In genomic region chr2:33616411-33616843, GRCm38 (mm10) we compare ENCODE assay signal across 9 mouse cellular contexts. TPM values are rescaled to one million over a fixed set of nuclear protein-coding genes. Genes with fewer than 3 reads are reported as not detected.
DNase-seq lines count a peak whose midpoint lies in the region; ATAC-seq and TF ChIP-seq lines count a peak whose summit lies in the region.
"Had no signal": no experiment of that assay in that cellular context is flagged by ENCODE, and none has a peak within 500 bp of the region (broad histone marks: within the 10 kb centered on the region; RNA-seq: fewer than 3 reads in every experiment).

No protein-coding gene starts in this region.

- peak; percentile 44 for DNase-seq in lung, embryonic 14.5 days
- DNase-seq in lung, postnatal 25 days (ENCODE audit: low spot score): no peak
- DNase-seq in embryonic facial prominence, embryonic 10.5 days (ENCODE audit: low spot score): peak; percentile 51
- no peak for DNase-seq in intestine, embryonic 14.5 days (ENCODE audit: low spot score)
- DNase-seq in left cerebral cortex, postnatal 25 days (ENCODE audit: low spot score in 2 of 2): peak; percentile 64
- no peak for DNase-seq in natural killer cell, adult 2 months (ENCODE audit: low spot score in 2 of 2)
- DNase-seq in urinary bladder, postnatal 10 days (ENCODE audit: low spot score): no peak

- H3K27me3 ChIP-seq in lung, embryonic 14.5 days (ENCODE audit: insufficient read depth, low read length): peaks cover 74% of the 10 kb centered on the region
- peaks cover 100% of the 10 kb centered on the region for H3K27me3 ChIP-seq in embryonic facial prominence, embryonic 10.5 days (replicated peaks; ENCODE audit: low read depth, poor library complexity, severe bottlenecking)
- H3K27me3 ChIP-seq in intestine, embryonic 14.5 days (replicated peaks; ENCODE audit: control insufficient read depth, insufficient read depth, low read length): peaks cover 67% of the 10 kb centered on the region
- peaks cover 5% of the 10 kb centered on the region; the same call in 1 of the 2 replicates for H3K27me3 ChIP-seq in neural tube, embryonic 14.5 days (ENCODE audit: control insufficient read depth, insufficient read depth, low read length)

- no peaks in the 10 kb centered on the region for H3K36me3 ChIP-seq in lung, embryonic 14.5 days (ENCODE audit: insufficient read depth)
- H3K36me3 ChIP-seq in embryonic facial prominence, embryonic 10.5 days (replicated peaks): no peaks in the 10 kb centered on the region
- H3K36me3 ChIP-seq in intestine, embryonic 14.5 days (ENCODE audit: control insufficient read depth, insufficient read depth, low read length): no peaks in the 10 kb centered on the region
- no peaks in the 10 kb centered on the region for H3K36me3 ChIP-seq in neural tube, embryonic 14.5 days (ENCODE audit: control insufficient read depth, insufficient read depth, low read length)

- intact Hi-C loops in left cerebral cortex, postnatal 25 days (cut with DNase I): no loop called here

- no peaks in the 10 kb centered on the region for H3K4me1 ChIP-seq in lung, embryonic 14.5 days (ENCODE audit: insufficient read depth)
- peaks cover 79% of the 10 kb centered on the region for H3K4me1 ChIP-seq in embryonic facial prominence, embryonic 10.5 days
- no peaks in the 10 kb centered on the region for H3K4me1 ChIP-seq in intestine, embryonic 14.5 days (replicated peaks; ENCODE audit: control insufficient read depth, insufficient read depth, low read length)
- H3K4me1 ChIP-seq in neural tube, embryonic 14.5 days (ENCODE audit: control insufficient read depth, insufficient read depth, low read length): peaks cover 35% of the 10 kb centered on the region

- 1% methylated on average over 28 of the region's 30 CpGs for WGBS in lung, embryonic 14.5 days
- 1% methylated on average over 30 of the region's 30 CpGs for WGBS in embryonic facial prominence, embryonic 10.5 days
- WGBS in intestine, embryonic 14.5 days: under 1% methylated on average over 30 of the region's 30 CpGs
- WGBS in neural tube, embryonic 14.5 days: 0% methylated on average over 30 of the region's 30 CpGs

- no peak overlapping the region for H3K27ac ChIP-seq in lung, embryonic 14.5 days (ENCODE audit: low read depth)
- H3K27ac ChIP-seq in embryonic facial prominence, embryonic 10.5 days (replicated peaks): no peak overlapping the region
- no peak overlapping the region for H3K27ac ChIP-seq in intestine, embryonic 14.5 days (ENCODE audit: low read depth)
- peak overlapping the region; percentile 94 for H3K27ac ChIP-seq in neural tube, embryonic 14.5 days (ENCODE audit: low read depth, low read length)

- TF ChIP-seq CTCF in lung, embryonic 14.5 days (IDR thresholded peaks at IDR 0.05; ENCODE audit: low read depth): no peak

- peak overlapping the region; percentile 33 for H3K4me3 ChIP-seq in lung, embryonic 14.5 days (ENCODE audit: low read depth, low read length)
- peak overlapping the region; percentile 55 for H3K4me3 ChIP-seq in embryonic facial prominence, embryonic 10.5 days
- peak overlapping the region; percentile 35 for H3K4me3 ChIP-seq in intestine, embryonic 14.5 days (ENCODE audit: low read depth, low read length)
- H3K4me3 ChIP-seq in neural tube, embryonic 14.5 days (ENCODE audit: low read depth, low read length): peak overlapping the region; percentile 30
- H3K4me3 ChIP-seq: megakaryocyte, embryonic 14.5 days had no signal

- no peaks in the 10 kb centered on the region for H3K9me3 ChIP-seq in lung, embryonic 14.5 days (ENCODE audit: low read depth, low read length)
- no peaks in the 10 kb centered on the region for H3K9me3 ChIP-seq in embryonic facial prominence, embryonic 10.5 days
- no peaks in the 10 kb centered on the region for H3K9me3 ChIP-seq in intestine, embryonic 14.5 days (ENCODE audit: control insufficient read depth, low read length)
- H3K9me3 ChIP-seq in neural tube, embryonic 14.5 days (ENCODE audit: control insufficient read depth, low read length): no peaks in the 10 kb centered on the region
- H3K9me3 ChIP-seq: megakaryocyte, embryonic 14.5 days had no signal

- ATAC-seq in lung, embryonic 14.5 days (ENCODE audit: insufficient read depth): peak; percentile 62; the same call in 1 of the 2 replicates
- ATAC-seq in intestine, embryonic 14.5 days (replicated peaks; ENCODE audit: low FRiP score, low TSS enrichment, low read depth): peak; percentile 52; the same call in 1 of the 2 replicates
- ATAC-seq in neural tube, embryonic 14.5 days (ENCODE audit: low read depth): peak; percentile 88

- H3K4me2 ChIP-seq in lung, embryonic 14.5 days: peak overlapping the region; percentile 66
- H3K4me2 ChIP-seq in intestine, embryonic 14.5 days (ENCODE audit: low read length): peak overlapping the region; percentile 58
- peak overlapping the region; percentile 64 for H3K4me2 ChIP-seq in neural tube, embryonic 14.5 days (ENCODE audit: low read depth, low read length)

- peak overlapping the region; percentile 29; the same call in 1 of the 2 replicates for H3K9ac ChIP-seq in lung, embryonic 14.5 days
- no peak overlapping the region for H3K9ac ChIP-seq in intestine, embryonic 14.5 days (ENCODE audit: low read length)
- peak overlapping the region; percentile 58 for H3K9ac ChIP-seq in neural tube, embryonic 14.5 days (replicated peaks; ENCODE audit: low read depth, low read length)

RNA-seq across cellular contexts. Expression of gene Lmx1b, which starts 23.9 kb away (rescaled TPM):
- polyA plus RNA-seq in lung, embryonic 14.5 days (2014; fragmentation: Nextera tagmentation; extraction: Ambion mirVana): 0.09 TPM in 1 of 2 replicates, not detected in the other
- 0.85 and 0.99 TPM in 2 replicates for polyA plus RNA-seq in embryonic facial prominence, embryonic 10.5 days (2016; fragmentation: Nextera tagmentation; extraction: Ambion mirVana)
- polyA plus RNA-seq in intestine, embryonic 14.5 days (2014; fragmentation: Nextera tagmentation; extraction: Ambion mirVana): 0.07 TPM in 1 of 2 replicates, not detected in the other
- total RNA-seq in left cerebral cortex, postnatal 25 days (2021): under 1 TPM; 0.18 to 0.32 TPM
- polyA plus RNA-seq in neural tube, embryonic 14.5 days (2014; fragmentation: Nextera tagmentation; extraction: Ambion mirVana): 13.1 and 16.3 TPM in 2 replicates

Comparison
In these comparisons a context has a peak if more than half of its experiments do, and no peak if none do; other contexts are left out.
1. DNase-seq: peak in lung, embryonic 14.5 days (single experiment), embryonic facial prominence, embryonic 10.5 days (single experiment) and left cerebral cortex, postnatal 25 days (2 of 2); none in lung, postnatal 25 days (single experiment), intestine, embryonic 14.5 days (single experiment), natural killer cell, adult 2 months (0 of 2) and urinary bladder, postnatal 10 days (single experiment).
2. Peak in every context shown above with its lines, with median percentiles within 50 percentile points of each other: ATAC-seq, H3K4me2 ChIP-seq and H3K4me3 ChIP-seq.